Mouse (Mus musculus) fat pad, adult 2 months (tissue): ENCODE measurements around the gene Gm826.

Experiments used
- DNase-seq: peaks from one replicate; pipeline ENCODE4 v3.0.0-alpha.2; 2011; ENCODE audit warnings: low read depth, low spot score; ENCODE audit errors: extremely low read depth

Gene Gm826

DNA sequence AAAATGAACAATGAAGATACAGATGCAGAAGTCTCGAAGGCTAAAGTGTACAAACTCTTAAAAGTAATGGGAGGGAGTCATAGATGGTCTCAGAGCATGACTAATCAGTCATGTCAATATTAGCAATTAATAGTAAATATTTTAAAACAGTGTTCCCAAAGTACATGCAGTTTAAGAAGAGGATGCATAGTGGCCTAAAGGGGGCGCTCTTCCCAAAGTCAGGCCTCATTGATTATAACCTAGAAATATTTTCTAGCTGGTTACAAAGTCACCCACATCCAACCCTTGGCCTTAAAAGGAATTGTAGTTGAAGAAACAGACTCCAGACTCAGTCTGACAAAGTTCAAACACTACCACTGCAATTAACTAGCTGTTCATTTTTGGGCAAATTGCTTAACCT is 20.4 kb upstream of the Gm826 start:
- no peak for DNase-seq

GRCm38 (mm10) chr2:160353581-160353980 is 19.6 kb upstream of the Gm826 start:
- no peak for DNase-seq

DNA sequence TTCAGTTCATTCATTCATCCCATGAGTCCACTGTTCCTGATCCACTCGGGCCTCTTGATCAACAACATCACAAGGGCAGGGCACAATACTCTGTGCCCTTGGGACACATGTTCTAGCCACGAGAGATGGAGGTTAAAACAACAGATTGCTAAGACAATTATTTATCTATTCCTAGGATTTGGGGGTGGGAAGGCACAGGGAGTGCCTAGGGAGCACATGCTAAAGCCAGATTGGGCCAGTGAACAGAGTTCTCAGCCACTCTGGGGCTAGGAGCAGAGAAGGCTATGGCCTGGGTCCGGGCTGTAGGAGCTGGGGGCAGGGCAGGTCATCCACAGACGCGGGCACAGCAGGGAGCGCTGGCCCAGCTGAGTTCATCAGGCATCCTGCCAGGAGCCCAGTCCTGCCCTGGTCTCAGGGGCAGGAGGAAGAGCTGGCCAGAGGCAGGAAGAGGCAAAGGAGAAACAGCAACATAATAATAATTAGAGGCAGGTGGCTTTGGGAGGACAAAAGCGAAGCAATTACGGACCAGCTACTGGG is 17.1 kb upstream of the Gm826 start:
- no peak for DNase-seq

DNA sequence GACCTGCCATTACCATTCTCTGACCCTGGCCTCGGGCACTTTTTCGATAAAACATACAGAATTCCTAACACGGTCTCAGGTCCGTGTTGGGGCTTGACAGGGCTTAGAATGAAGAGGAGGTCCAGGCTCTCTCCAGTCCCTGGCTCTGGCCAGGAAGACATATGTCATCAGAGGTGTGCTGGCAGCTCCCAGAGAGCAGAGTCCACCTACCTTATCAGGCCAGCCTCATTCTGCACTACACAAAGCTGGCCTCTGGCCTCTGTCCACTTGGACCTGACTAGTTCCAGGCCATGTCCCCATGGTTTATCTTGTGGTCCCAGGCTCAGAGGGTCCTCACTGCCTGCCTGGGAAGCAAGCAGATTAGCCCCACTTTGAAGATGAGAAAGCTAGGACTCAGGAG is 15.6 kb upstream of the Gm826 start:
- no peak for DNase-seq

- DNase-seq, result no peak
Measured at GRCm38 (mm10) chr2:160348796-160349195, 14.8 kb upstream of the Gm826 start.

- no peak for DNase-seq
Measured at GRCm38 (mm10) chr2:160348072-160348604, 14.2 kb upstream of the Gm826 start.

DNA sequence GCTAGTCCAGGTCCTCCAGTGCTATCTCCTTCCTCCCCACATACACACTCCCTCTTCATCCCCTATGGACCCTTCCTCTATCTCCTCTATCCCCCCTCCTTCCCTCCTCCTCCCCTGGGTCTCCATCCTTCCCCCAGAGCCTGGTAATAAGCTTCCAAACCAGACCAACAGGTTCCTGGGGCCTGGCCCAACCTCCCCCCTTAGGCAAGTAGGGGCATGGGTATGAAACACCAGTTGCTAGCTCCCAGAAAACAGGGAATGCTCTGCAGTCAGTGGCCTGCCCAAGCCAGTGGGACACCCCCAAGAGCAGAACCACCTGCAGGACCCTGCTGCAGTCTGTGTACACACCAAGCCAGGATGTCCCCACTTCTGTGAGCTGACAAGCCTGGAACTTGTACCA is 11.7 kb upstream of the Gm826 start:
- DNase-seq, result no peak

GRCm38 (mm10) chr2:160340121-160340520 is 6.2 kb upstream of the Gm826 start:
- no peak for DNase-seq

GRCm38 (mm10) chr2:160339595-160339994 is 5.6 kb upstream of the Gm826 start:
- no peak for DNase-seq

- no peak for DNase-seq
Measured at GRCm38 (mm10) chr2:160336053-160336452, 2.1 kb upstream of the Gm826 start.

DNA sequence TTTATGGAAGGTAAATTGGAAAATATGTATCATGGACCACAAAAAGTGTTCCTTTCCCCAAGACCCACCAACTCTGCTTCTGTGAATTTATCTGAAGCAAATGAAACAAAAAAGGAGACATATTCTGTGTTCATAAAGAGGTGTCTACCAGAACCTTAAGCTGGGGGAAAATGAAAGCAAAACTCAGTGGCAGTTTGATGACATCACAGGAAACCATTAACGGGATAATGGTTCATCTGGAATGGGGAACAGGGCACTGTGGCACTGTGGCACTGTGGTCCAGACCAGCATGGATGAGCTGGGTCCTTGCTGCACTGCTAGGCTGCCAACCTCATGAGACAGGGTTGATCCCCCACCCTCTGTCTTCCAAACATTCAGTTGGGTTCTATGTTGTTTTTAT is 1.1 kb upstream of the Gm826 start:
- DNase-seq, result no peak

DNA sequence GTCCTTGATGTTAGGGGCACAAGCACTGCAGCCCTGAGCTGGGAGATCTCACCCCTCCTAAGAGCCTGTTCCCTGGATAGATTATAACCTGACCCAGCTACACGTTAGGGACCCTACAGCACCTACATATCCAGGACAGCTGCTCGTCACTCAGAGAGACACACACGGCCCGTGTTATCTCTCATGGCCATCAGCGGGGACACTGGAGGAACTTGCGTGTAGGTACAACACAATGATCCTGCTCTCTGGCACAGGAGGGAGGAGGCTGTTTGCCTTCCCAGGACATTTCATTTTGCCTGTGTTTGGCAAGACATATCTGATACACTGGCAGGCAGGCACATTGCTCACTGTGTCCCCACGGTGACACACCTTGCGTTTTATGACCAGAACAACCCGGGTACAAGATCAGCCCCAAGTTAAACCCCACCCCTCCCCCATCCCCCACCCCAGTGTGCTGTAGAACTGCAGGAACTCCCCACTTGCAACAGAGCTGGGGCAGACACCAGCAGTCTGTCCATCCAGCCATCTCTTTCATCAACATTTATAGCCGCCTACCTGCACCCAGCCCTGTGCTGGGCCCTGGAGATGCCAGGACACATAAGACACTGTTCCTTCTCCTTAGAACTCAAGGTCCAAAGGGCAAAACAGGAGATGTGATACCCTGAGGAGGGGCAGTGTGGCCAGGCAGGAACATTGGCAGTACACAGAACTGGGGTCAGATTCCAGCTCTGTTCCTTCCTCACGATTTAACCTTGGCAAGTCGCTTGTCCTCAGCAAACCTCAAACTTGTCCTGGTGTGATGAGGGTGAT is 1.2 kb downstream of the Gm826 start:
- no peak for DNase-seq

DNA sequence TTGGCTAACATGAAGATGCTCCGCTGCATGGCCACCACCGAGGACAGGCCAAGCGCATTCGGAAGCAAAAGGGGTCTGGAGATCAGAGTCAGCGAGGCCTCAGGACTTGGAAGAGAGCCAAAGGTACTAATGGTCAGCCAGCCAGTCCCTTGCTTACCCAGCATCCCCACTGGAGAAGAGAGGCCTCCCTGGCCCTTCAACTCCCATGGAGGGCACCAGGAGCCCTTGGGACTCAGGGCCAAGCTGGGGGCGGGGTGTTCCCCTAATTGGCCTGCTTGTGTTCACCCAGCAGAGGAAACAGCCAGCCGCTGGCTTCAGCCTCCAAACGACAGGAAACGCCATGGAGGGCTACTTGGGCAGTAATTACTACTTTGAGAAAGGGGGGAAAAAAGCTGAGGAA is 5.1 kb downstream of the Gm826 start:
- no peak for DNase-seq

DNA sequence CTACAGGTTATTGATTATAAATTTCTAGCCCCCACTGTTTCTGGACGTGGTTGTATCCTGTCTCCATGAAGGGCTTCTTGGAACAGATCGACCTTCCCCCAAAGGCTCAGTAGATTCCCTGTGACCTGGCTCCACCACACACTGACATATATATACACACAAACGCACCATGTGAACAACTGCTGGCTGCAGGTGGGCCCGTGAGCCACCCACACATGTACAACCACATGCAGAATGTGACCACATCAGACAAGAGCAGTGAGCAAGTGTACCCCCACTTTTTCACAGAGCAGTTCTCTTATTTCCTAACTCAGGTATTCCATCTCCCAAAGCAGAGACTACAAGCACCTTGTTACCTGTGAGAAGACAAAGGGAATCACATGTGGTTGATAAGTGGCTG is 6.2 kb downstream of the Gm826 start:
- no peak for DNase-seq

- DNase-seq, result no peak
Measured at GRCm38 (mm10) chr2:160327167-160327566, 6.8 kb downstream of the Gm826 start.

- DNase-seq, result no peak
Measured at GRCm38 (mm10) chr2:160325105-160325644, 8.8 kb downstream of the Gm826 start.

- no peak for DNase-seq
Measured at GRCm38 (mm10) chr2:160321829-160322228, 12.1 kb downstream of the Gm826 start.

DNA sequence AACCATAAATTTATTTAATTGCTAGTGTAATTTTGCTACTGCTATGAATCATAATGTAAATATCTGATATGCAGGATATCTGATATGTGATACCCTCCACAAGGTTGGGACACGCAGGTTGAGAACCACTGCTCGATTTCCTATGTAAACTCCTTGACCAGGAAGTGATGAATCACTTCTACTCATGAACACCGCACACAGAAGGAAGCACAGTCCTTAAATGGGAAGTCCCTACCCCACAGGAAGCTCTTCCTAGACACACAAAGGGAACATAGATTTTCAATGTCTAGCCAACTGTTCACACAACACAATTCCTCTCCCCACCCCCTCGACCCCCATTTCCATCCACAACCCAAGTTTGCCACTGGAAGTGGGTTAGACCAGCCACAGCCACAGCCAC is 15.7 kb downstream of the Gm826 start:
- no peak for DNase-seq

DNA sequence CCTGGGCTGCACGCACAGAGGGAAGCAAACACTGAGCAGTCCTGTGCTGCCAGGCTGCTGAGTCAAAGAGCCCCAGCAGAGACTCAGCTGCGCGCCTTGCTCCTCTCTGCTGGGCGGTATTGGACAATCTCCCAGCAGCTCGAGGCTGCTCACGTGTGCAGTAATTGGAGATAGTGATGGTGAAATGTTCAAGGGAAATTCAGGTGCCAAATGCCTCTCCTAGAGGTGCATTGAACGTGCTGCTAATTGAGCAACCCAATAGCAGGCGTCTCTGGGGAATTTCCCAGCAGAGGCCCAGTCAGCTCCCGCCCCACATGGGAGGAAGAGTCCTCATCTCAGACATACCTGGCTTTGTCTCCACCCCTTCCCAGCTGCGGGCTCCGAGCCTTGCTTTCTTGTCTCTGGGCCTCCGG is 20.4 kb downstream of the Gm826 start:
- DNase-seq, result peak; percentile 26

GRCm38 (mm10) chr2:160305070-160305469 is 28.9 kb downstream of the Gm826 start:
- DNase-seq, result no peak

DNA sequence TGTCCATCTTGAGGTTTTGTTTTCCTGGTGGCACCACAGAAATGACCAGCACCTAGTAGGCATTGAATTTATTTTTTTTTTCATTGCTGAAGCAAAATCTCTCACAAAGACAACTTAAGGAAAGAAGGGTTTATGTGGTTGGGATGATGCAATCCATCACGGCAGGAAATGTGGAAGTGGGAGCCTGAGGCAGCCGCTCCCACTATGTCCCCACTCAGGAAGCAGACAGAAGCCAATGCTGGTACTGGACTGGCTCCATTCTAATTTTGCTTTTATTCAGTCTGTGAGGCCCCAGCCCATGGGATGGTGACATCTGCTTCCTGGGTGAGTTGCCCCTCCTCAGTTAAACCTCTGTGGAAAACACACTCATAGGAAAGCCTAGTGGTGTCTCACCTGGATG is 30.0 kb downstream of the Gm826 start:
- no peak for DNase-seq

GRCm38 (mm10) chr2:160302013-160302412 is 31.9 kb downstream of the Gm826 start:
- no peak for DNase-seq
